Mouse (Mus musculus) megakaryocyte, embryonic 14.5 days (primary cell): ENCODE data around the gene Cela2a. TPM values are rescaled to one million over a fixed set of nuclear protein-coding genes. Genes with fewer than 3 reads are reported as not detected.
A peak's percentile ranks its signal among the peaks of the same experiment; 100 is the strongest.

Experiments
- H3K27me3 ChIP-seq: replicated peaks from 2 replicates; pipeline ENCODE3; 2012; ENCODE audit warnings: inconsistent platforms
- H3K36me3 ChIP-seq: replicated peaks from 2 replicates; pipeline ENCODE3; 2012; ENCODE audit warnings: low read length, inconsistent platforms, mixed read lengths
- H3K4me1 ChIP-seq: 2 replicates; pipeline ENCODE4 v1.6.1; 2012; ENCODE audit warnings: inconsistent platforms
- H3K4me3 ChIP-seq: replicated peaks from 2 replicates; pipeline ENCODE3; 2012; ENCODE audit warnings: moderate library complexity, mild to moderate bottlenecking, inconsistent platforms
- H3K9me3 ChIP-seq: 2 replicates; pipeline ENCODE4 v1.6.1; 2012; ENCODE audit warnings: inconsistent platforms
- FLI1 ChIP-seq: IDR thresholded peaks from 2 replicates; pipeline ENCODE4 v1.6.1; 2012; ENCODE audit warnings: low read length, inconsistent platforms, mixed read lengths
- GATA1 ChIP-seq: IDR thresholded peaks from 3 replicates; pipeline ENCODE4 v1.6.1; 2012; ENCODE audit warnings: mixed read lengths, low read length, inconsistent platforms, borderline replicate concordance
- polyA plus RNA-seq: library from polyadenylated mRNA; stranded (reverse); fragments of >175 nt; gene quantifications from 2 replicates; pipeline ENCODE4 v1.2.3, GENCODE M21; 2012; ENCODE audit warnings: low replicate concordance; ENCODE audit not compliant: insufficient read depth

Gene Cela2a
- polyA plus RNA-seq, 1 experiment = not detected

- no peak for TF ChIP-seq GATA1
- TF ChIP-seq FLI1 = no peak
- Histone ChIP-seq H3K4me3 (no peak overlapping the region), H3K9me3 (no peaks in the 10 kb centered on the region), H3K27me3 (no peaks in the 10 kb centered on the region), H3K36me3 (peaks cover 82% of the 10 kb centered on the region), H3K4me1 (peaks cover 44% of the 10 kb centered on the region)
These were observed 56.3 kb downstream of the Cela2a start for GRCm38 (mm10) chr4:141769501-141770160.

- Histone ChIP-seq H3K36me3 (peaks cover 85% of the 10 kb centered on the region), H3K27me3 (no peaks in the 10 kb centered on the region), H3K9me3 (no peaks in the 10 kb centered on the region), H3K4me1 (peaks cover 41% of the 10 kb centered on the region), H3K4me3 (peak overlapping the region; percentile 42)
- TF ChIP-seq GATA1 (no peak), FLI1 (no peak)
These were observed 58.5 kb downstream of the Cela2a start for GRCm38 (mm10) chr4:141767353-141768036.

GRCm38 (mm10) chr4:141766668-141767352, 59.1 kb downstream of the Cela2a start:
- no peaks in the 10 kb centered on the region for H3K9me3 ChIP-seq
- peaks cover 34% of the 10 kb centered on the region for H3K4me1 ChIP-seq
- no peak for TF ChIP-seq FLI1
- TF ChIP-seq GATA1 = no peak
- H3K4me3 ChIP-seq = peak overlapping the region; percentile 28
- H3K27me3 ChIP-seq = no peaks in the 10 kb centered on the region
- H3K36me3 ChIP-seq = peaks cover 86% of the 10 kb centered on the region

GRCm38 (mm10) chr4:141766316-141766667, 59.7 kb downstream of the Cela2a start:
- Histone ChIP-seq H3K9me3 (no peaks in the 10 kb centered on the region), H3K27me3 (no peaks in the 10 kb centered on the region), H3K36me3 (peaks cover 86% of the 10 kb centered on the region), H3K4me1 (peaks cover 29% of the 10 kb centered on the region), H3K4me3 (no peak overlapping the region)
- TF ChIP-seq FLI1 = no peak
- TF ChIP-seq GATA1 = no peak

GRCm38 (mm10) chr4:141765008-141765407, 61.0 kb downstream of the Cela2a start:
- no peak for TF ChIP-seq FLI1
- Histone ChIP-seq H3K9me3 (no peaks in the 10 kb centered on the region), H3K4me1 (peaks cover 23% of the 10 kb centered on the region), H3K4me3 (no peak overlapping the region), H3K36me3 (peaks cover 80% of the 10 kb centered on the region), H3K27me3 (no peaks in the 10 kb centered on the region)

Other genes starting within 250 kb of the Cela2a start
- 4.7 and 17.1 TPM in 2 replicates for gene Fblim1, start 220.1 kb downstream of the Cela2a start, polyA plus RNA-seq
- 1.1 TPM in 1 of 2 replicates, not detected in the other for gene Tmem82, start 207.5 kb downstream of the Cela2a start, polyA plus RNA-seq
- gene Slc25a34, start 202.3 kb downstream of the Cela2a start, polyA plus RNA-seq = not detected in 2 replicates
- gene Plekhm2, start 161.3 kb downstream of the Cela2a start, polyA plus RNA-seq = 19.4 and 24.8 TPM in 2 replicates
- gene Rsc1a1, start 140.6 kb downstream of the Cela2a start, polyA plus RNA-seq = 3.0 and 5.9 TPM in 2 replicates
- 0.43 and 1.7 TPM in 2 replicates for gene Ddi2, start 102.7 kb downstream of the Cela2a start, polyA plus RNA-seq
- gene Agmat, start 79.5 kb downstream of the Cela2a start, polyA plus RNA-seq = not detected in 2 replicates
- gene Dnajc16, start 35.2 kb downstream of the Cela2a start, polyA plus RNA-seq = 0.44 and 1.8 TPM in 2 replicates
- 4.7 and 7.1 TPM in 2 replicates for gene Casp9, start 32.5 kb downstream of the Cela2a start, polyA plus RNA-seq
- gene Ctrc, start 20.2 kb upstream of the Cela2a start, polyA plus RNA-seq = not detected in 2 replicates
- gene Efhd2, start 48.8 kb upstream of the Cela2a start, polyA plus RNA-seq = 34.7 and 93.3 TPM in 2 replicates
- 0.29 TPM in 1 of 2 replicates, not detected in the other for gene Fhad1, start 188.9 kb upstream of the Cela2a start, polyA plus RNA-seq